Comparison of ENCODE assay signal across 18 mouse cellular contexts in genomic region chr13:80334073-80334704, GRCm38 (mm10).
DNase-seq lines count a peak whose midpoint lies in the region; ATAC-seq lines count a peak whose summit lies in the region.
"Had no signal": no experiment of that assay in that cellular context is flagged by ENCODE, and none has a peak within 500 bp of the region (broad histone marks: within the 10 kb centered on the region; RNA-seq: fewer than 3 reads in every experiment).

No protein-coding gene starts in this region.

- no peak overlapping the region for H3K4me2 ChIP-seq in forebrain, embryonic 16.5 days (ENCODE audit: low read length)
- no peak overlapping the region for H3K4me2 ChIP-seq in hindbrain, embryonic 14.5 days (replicated peaks)
- H3K4me2 ChIP-seq in neural tube, embryonic 13.5 days, result no peak overlapping the region
- no peak overlapping the region for H3K4me2 ChIP-seq in kidney, embryonic 14.5 days (replicated peaks; ENCODE audit: low read depth, low read length)
- H3K4me2 ChIP-seq: embryonic facial prominence, embryonic 15.5 days; limb, embryonic 13.5 days had no signal

- H3K9me3 ChIP-seq in forebrain, embryonic 16.5 days (ENCODE audit: control insufficient read depth, low read length), result no peaks in the 10 kb centered on the region
- no peaks in the 10 kb centered on the region for H3K9me3 ChIP-seq in hindbrain, embryonic 14.5 days (ENCODE audit: control insufficient read depth, low read length)
- H3K9me3 ChIP-seq in neural tube, embryonic 13.5 days, result no peaks in the 10 kb centered on the region
- H3K9me3 ChIP-seq in kidney, embryonic 14.5 days (ENCODE audit: control insufficient read depth, low read length), result no peaks in the 10 kb centered on the region
- H3K9me3 ChIP-seq: embryonic facial prominence, embryonic 15.5 days; G1E; limb, embryonic 13.5 days had no signal

- no peak overlapping the region for H3K9ac ChIP-seq in forebrain, embryonic 16.5 days (replicated peaks; ENCODE audit: low read depth, low read length)
- H3K9ac ChIP-seq in hindbrain, embryonic 14.5 days, result no peak overlapping the region
- no peak overlapping the region for H3K9ac ChIP-seq in neural tube, embryonic 13.5 days
- H3K9ac ChIP-seq in kidney, embryonic 14.5 days (ENCODE audit: low read depth, low read length), result no peak overlapping the region
- H3K9ac ChIP-seq: embryonic facial prominence, embryonic 15.5 days; limb, embryonic 13.5 days had no signal

- WGBS in forebrain, embryonic 16.5 days, result 43% methylated on average over 5 of the region's 5 CpGs
- 44% methylated on average over 5 of the region's 5 CpGs for WGBS in hindbrain, embryonic 14.5 days
- WGBS in neural tube, embryonic 13.5 days, result 47% methylated on average over 5 of the region's 5 CpGs
- 83% methylated on average over 5 of the region's 5 CpGs for WGBS in kidney, embryonic 14.5 days

- peak; percentile 12 for DNase-seq in left cerebral cortex, postnatal 4 days
- no peak for DNase-seq in left cerebral cortex, adult 9 months (ENCODE audit: low spot score in 2 of 2)
- DNase-seq in hindbrain, embryonic 14.5 days (ENCODE audit: low spot score), result peak; percentile 67
- DNase-seq in testis, postnatal 10 days (ENCODE audit: low spot score), result no peak
- DNase-seq: adrenal gland, adult 2 months; cerebellum, adult 2 months; gastrocnemius, postnatal 14 days; heart, postnatal 14 days; kidney, adult 11 months; kidney, postnatal 4 days; lung, adult 18-20 months; thymus, adult 18-20 months had no signal

- H3K36me3 ChIP-seq in forebrain, embryonic 16.5 days (ENCODE audit: control insufficient read depth, insufficient read depth), result no peaks in the 10 kb centered on the region
- H3K36me3 ChIP-seq in hindbrain, embryonic 14.5 days (replicated peaks; ENCODE audit: control insufficient read depth, insufficient read depth), result no peaks in the 10 kb centered on the region
- no peaks in the 10 kb centered on the region for H3K36me3 ChIP-seq in neural tube, embryonic 13.5 days
- no peaks in the 10 kb centered on the region for H3K36me3 ChIP-seq in kidney, embryonic 14.5 days (ENCODE audit: control insufficient read depth, insufficient read depth, low read length)
- H3K36me3 ChIP-seq: embryonic facial prominence, embryonic 15.5 days; G1E; limb, embryonic 13.5 days had no signal

- peaks cover 3% of the 10 kb centered on the region; the same call in 1 of the 2 replicates for H3K4me1 ChIP-seq in forebrain, embryonic 16.5 days (replicated peaks; ENCODE audit: control insufficient read depth, insufficient read depth, low read length)
- H3K4me1 ChIP-seq in hindbrain, embryonic 14.5 days (replicated peaks; ENCODE audit: control insufficient read depth, insufficient read depth, low read length), result no peaks in the 10 kb centered on the region
- peaks cover 5% of the 10 kb centered on the region; the same call in 1 of the 2 replicates for H3K4me1 ChIP-seq in neural tube, embryonic 13.5 days (replicated peaks)
- no peaks in the 10 kb centered on the region for H3K4me1 ChIP-seq in kidney, embryonic 14.5 days (ENCODE audit: control insufficient read depth, insufficient read depth, low read length)
- H3K4me1 ChIP-seq: embryonic facial prominence, embryonic 15.5 days; limb, embryonic 13.5 days had no signal

- intact Hi-C loops in left cerebral cortex, postnatal 4 days (cut with DNase I), result no loop called here

- ATAC-seq in forebrain, embryonic 16.5 days, result peak; percentile 93
- peak; percentile 83 for ATAC-seq in hindbrain, embryonic 14.5 days (ENCODE audit: low FRiP score)
- ATAC-seq in neural tube, embryonic 13.5 days (ENCODE audit: low read depth), result peak; percentile 84
- no peak for ATAC-seq in kidney, embryonic 14.5 days (ENCODE audit: low FRiP score, low TSS enrichment)

- no peak overlapping the region for H3K4me3 ChIP-seq in forebrain, embryonic 16.5 days (replicated peaks; ENCODE audit: low read length)
- H3K4me3 ChIP-seq in hindbrain, embryonic 14.5 days (replicated peaks; ENCODE audit: low read length), result no peak overlapping the region
- no peak overlapping the region for H3K4me3 ChIP-seq in neural tube, embryonic 13.5 days
- H3K4me3 ChIP-seq in kidney, embryonic 14.5 days (ENCODE audit: low read length), result no peak overlapping the region
- H3K4me3 ChIP-seq: embryonic facial prominence, embryonic 15.5 days; limb, embryonic 13.5 days had no signal

- H3K27ac ChIP-seq in forebrain, embryonic 16.5 days (ENCODE audit: low read length), result no peak overlapping the region
- H3K27ac ChIP-seq in hindbrain, embryonic 14.5 days, result no peak overlapping the region
- no peak overlapping the region for H3K27ac ChIP-seq in neural tube, embryonic 13.5 days (replicated peaks)
- no peak overlapping the region for H3K27ac ChIP-seq in kidney, embryonic 14.5 days (ENCODE audit: low read depth, low read length)
- H3K27ac ChIP-seq: embryonic facial prominence, embryonic 15.5 days; limb, embryonic 13.5 days had no signal

- H3K27me3 ChIP-seq in forebrain, embryonic 16.5 days (replicated peaks; ENCODE audit: control insufficient read depth, insufficient read depth, low read length), result no peaks in the 10 kb centered on the region
- no peaks in the 10 kb centered on the region for H3K27me3 ChIP-seq in hindbrain, embryonic 14.5 days (ENCODE audit: control insufficient read depth, insufficient read depth, low read length)
- H3K27me3 ChIP-seq in neural tube, embryonic 13.5 days, result no peaks in the 10 kb centered on the region
- H3K27me3 ChIP-seq in kidney, embryonic 14.5 days (ENCODE audit: control insufficient read depth, insufficient read depth, low read length), result no peaks in the 10 kb centered on the region
- H3K27me3 ChIP-seq: embryonic facial prominence, embryonic 15.5 days; limb, embryonic 13.5 days had no signal

Comparison
In these comparisons a context has a peak if more than half of its experiments do, and no peak if none do; other contexts are left out.
1. DNase-seq: peak in left cerebral cortex, postnatal 4 days (single experiment) and hindbrain, embryonic 14.5 days (single experiment); none in left cerebral cortex, adult 9 months (0 of 2) and testis, postnatal 10 days (single experiment).